Mouse (Mus musculus) stomach, postnatal 0 days (tissue): Measurements from ENCODE around the gene Krtap3-1.

ENCODE experiments used
- CTCF ChIP-seq: IDR thresholded peaks from 2 replicates; pipeline ENCODE4 v1.5.1; 2016; ENCODE audit warnings: antibody characterized with exemption, low read depth, mild to moderate bottlenecking, moderate library complexity
- EP300 ChIP-seq: optimal IDR thresholded peaks from 2 replicates; pipeline ENCODE3; 2016; ENCODE audit warnings: antibody characterized with exemption

DNA sequence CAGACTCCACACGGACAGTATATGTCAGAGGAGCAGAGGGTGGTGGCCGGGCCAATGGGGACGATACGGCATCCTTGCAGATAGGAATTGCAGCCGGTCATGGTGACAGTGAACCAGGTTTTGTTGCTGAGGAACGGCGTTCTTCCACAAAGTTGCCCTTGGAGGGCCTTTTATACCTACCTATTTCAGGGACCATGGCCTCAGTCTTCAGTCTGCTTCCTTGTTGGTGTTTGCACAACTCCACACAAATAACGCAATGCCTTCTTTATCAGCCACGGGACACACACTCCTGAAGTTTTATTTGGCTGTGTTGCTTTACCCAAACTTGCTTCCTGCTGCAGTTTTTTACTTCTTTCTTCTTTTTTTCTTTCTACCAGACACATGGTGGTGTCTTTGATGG, 7.1 kb downstream of the Krtap3-1 start, which contains the start of gene Gm11939:
- TF ChIP-seq CTCF, result no peak
- TF ChIP-seq EP300, result no peak
